Mouse (Mus musculus): ENCODE results near the gene Slc35f2. TPM values are rescaled to one million over a fixed set of nuclear protein-coding genes. Genes with fewer than 3 reads are reported as not detected.

Slc35f2 gene
- total RNA-seq, 2 experiments from 2014 or later = 2.8 to 2.9 TPM

DNA sequence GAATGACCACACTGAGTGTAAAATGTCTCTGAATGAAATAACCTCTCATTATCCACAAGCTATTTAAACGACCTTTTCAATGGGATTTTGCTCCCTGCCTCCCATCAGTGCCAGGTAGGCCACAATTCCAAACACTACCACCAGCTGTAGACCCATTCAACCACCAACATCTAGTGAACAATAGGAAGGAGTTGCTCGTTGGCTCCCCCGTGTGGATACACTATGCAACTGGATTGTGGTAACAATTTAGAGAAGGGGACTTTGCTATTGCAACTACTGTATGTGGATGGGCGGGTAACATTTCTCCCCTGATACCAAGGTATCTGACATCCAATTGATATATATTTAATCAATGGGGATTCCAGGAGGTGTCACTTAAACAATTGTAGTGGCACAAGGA lies 47.4 kb downstream of the Slc35f2 start:
- peak; percentile 46 to 55 for DNase-seq (ENCODE audit: low spot score in 2 of 2)
- intact Hi-C loops (cut with DNase I) = loop anchor here (5.0 kb wide), 1 partner anchor 146 kb away; the partner anchor contains the start of gene Cul5

DNA sequence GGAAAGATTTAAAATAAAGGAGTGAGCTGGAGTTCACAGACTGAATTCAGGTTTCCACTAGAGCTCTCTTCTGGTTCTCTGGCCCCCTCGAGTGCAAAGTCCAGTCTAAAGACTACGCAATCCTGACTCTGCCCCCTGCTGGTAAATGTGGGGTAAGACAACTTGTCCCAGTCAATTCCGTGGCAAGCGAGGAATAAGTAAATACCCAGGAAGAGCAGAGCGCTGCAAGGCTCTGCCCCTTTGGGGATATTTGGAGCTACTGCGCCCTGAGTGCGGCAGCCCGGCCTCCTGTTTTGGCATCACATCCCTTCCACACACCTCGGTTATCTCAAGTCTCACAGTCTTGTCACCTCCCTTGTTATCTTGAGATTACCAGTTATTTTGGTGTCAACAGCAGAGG lies 54.0 kb downstream of the Slc35f2 start:
- DNase-seq (ENCODE audit: low spot score in 2 of 2) = peak in 1 of 2 experiments; percentile 5
- intact Hi-C loops (cut with DNase I) = loop anchor here (5.0 to 10.0 kb wide), 3 partner anchors 47 to 289 kb away; no protein-coding TSS in a partner anchor

DNA sequence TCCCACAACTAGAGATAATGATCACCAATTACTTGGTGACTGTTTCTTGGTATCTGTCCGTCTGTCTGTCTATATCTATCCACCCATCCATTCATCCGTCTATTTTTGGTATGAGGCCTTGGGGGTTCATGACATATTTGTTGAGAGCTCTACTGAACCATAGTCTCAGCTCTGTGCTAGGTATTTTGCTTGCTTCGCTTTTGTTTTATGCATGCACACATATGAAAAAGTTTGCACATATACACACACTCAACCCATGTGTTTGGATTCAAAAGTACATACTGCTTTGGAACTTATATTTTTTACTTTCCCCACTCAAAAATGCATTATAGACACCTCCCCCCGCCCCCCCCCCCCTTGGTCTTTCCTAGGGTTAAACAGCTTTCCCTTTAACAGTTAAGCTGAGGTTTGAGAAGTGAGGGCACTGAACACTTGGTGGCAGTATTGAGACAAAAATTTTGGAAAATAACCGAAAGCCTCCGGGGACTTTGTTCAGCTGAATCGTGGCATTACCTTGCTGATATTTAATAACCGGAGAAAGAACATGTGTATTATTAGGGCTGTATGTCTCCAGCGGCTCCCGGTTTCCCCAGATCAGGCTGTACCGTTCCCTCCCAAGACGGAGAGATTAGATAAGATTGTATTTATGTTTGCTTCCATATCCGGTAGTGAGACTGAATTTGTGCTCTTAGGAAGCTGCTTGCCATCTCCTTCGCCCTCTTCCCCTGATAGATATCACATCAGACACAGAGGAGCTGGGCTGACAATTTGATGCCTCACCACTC lies 57.9 kb downstream of the Slc35f2 start:
- DNase-seq (ENCODE audit: low spot score in 2 of 2) = peak; percentile 65 to 78
- intact Hi-C loops (cut with DNase I) = loop anchor here (5.0 to 10.0 kb wide), 3 partner anchors 43 to 286 kb away; no protein-coding TSS in a partner anchor

DNA sequence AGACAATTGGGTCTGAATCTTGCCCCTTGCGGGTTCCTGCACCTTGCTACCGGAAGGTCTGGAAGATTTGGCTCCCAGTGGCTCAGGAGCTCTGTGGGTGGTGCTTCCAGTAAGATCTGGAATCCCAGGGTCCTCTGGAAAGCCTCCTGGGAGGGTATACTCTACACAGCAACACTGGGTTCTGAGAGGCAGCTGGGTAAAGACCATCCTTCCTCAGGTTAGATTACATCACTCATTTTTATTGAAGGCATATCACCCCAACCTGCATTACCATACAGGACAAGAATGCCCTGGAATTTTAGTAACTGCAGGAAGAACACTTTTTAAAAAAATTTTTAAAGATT lies 58.5 kb downstream of the Slc35f2 start:
- intact Hi-C loops (cut with DNase I) = loop anchor here (5.0 to 10.0 kb wide), 3 partner anchors 42 to 285 kb away; no protein-coding TSS in a partner anchor
- DNase-seq (ENCODE audit: low spot score in 2 of 2) = peak in 1 of 2 experiments; percentile 35

DNA sequence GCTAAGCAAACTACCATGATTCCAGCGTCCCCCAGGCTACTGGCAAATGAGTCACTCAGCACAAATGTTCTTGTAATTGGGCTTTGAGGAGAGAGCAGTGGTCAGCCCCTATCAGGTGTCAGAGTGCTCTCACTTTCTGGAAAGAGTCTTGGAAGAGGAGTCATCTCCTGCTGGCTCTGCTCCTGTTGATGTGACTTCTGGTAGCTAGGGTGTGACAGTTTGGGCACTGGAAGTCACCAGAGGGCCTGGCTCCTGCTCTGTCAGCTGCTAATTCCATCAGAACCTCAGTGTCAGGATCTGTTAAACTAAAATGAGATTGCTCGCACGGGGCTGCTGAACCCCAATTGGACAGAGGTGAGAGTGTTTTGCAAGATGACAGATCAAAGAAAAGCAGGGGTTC lies 63.7 kb downstream of the Slc35f2 start:
- intact Hi-C loops (cut with DNase I) = no loop called here
- DNase-seq (ENCODE audit: low spot score in 2 of 2) = no peak

DNA sequence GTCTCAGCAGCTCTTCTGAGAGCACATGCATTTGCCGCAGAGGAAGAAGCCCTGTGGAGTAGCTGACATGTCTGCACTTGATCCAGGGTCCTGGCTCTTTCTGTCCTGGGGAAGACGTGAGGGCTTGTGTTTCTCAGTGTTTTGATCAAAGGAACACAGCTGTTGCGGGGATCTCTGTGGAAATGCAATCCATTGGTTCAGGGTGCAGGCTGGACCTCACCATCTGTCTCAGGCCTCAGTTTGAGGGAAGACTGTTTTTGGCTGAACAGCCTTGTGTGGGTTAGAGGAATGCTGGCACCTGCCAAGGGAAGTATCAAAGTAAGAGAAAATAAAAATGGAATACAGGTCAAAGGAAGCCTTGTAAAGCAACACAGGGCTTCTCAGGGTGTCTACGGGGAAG lies 64.6 kb downstream of the Slc35f2 start:
- DNase-seq (ENCODE audit: low spot score in 2 of 2) = peak in 1 of 2 experiments; percentile 60
- intact Hi-C loops (cut with DNase I) = no loop called here

DNA sequence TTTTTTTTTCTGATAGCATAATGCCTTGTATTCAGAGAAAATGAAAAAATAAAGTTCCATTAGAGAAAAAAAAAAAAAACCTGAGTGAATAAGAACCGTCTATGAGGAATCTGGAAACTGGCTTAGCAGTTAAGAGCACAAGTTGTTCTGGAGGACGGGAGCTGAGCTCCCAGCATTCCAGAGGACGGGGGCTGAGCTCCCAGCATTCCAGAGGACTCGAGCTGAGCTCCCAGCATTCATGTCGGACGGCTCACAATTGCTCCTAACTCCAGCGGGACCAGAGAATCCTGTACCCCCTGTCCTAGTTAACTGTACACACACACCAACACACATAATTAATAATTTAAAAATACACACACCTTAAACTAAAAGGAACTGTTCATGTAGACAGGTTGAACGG lies 67.5 kb downstream of the Slc35f2 start:
- intact Hi-C loops (cut with DNase I) = no loop called here
- DNase-seq (ENCODE audit: low spot score in 2 of 2) = no peak

DNA sequence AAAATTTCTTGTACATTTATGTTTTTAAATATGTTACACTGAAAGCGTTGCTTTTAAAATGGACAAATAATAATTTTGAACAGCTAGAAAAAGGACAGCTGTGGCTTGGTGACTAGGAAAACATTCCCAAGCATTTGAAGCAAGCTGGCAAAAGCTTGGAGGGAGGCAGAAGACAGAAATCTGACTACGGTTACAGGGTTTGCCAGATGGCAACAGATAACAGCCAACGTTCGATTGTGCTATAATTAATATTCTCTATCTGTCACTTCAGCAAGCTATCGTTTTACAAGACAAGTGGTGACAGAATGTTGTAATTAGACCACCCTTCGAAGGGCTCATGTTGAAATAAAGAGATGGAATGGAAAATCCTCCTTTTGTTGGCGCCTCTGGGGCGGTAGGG lies 77.2 kb downstream of the Slc35f2 start:
- intact Hi-C loops (cut with DNase I) = no loop called here
- no peak for DNase-seq (ENCODE audit: low spot score in 2 of 2)

DNA sequence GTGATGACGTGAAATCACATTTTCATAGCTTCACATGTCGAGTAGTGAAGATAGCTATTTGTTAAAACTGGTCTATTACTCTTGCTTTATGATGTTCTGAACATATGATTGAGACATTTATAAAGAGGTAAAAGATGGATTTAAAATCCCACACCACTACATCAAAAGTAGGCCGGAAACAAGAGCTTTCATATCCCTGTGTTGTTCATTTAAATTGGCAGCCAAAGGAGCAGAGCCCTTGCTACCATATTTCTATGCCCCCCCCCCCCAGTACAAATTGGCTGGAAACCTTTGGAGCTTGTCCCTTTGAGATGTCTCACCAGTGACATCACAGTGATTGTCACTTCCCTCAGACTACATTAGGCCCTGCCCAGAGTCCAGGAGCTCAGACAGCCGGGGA lies 78.5 kb downstream of the Slc35f2 start, which contains the start of gene Sln:
Gene Sln, plus strand, starts transcription at position 301 of the 400 bp plus-strand sequence.
- intact Hi-C loops (cut with DNase I) = no loop called here
- DNase-seq (ENCODE audit: low spot score in 2 of 2) = no peak

DNA sequence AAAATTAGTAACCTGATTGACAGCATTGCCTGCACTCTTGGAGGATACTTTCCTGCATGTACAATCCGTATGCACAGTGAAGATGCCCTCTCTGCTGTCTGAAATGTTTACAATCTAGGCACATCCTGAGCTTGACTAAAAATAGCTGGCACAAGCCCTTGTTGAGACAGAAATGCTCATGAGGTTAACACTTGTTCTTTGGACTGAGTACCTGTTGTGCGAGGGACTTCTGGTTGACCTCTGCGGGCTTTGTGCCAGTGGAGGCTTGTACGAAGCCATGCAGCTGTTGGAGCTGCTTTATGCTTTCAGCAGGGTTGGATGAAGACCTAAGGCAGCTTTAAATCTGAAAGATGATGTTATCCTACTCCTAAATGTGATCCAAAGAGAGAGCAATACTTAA lies 80.8 kb downstream of the Slc35f2 start:
- intact Hi-C loops (cut with DNase I) = no loop called here
- no peak for DNase-seq (ENCODE audit: low spot score in 2 of 2)

DNA sequence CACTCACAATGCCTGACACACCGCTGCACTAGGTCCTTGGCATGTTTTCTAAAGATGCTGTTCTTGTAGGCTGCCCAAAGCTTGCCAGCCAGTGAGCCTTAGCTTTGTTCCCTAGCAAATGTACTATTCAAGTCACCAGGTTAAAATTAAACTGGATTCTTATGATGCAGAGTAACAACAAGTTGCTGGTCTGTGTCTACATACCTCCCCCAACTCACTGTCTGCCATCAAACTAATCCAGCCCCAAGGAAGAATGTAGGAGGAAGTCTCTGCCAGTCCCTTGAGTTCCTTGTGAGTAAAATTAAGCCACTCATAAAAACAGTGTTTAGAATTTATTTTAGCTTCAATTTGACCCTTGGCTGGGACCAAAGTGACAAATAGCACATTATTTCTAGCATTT lies 82.3 kb downstream of the Slc35f2 start:
- intact Hi-C loops (cut with DNase I) = no loop called here
- peak in 1 of 2 experiments; percentile 66 for DNase-seq (ENCODE audit: low spot score in 2 of 2)

DNA sequence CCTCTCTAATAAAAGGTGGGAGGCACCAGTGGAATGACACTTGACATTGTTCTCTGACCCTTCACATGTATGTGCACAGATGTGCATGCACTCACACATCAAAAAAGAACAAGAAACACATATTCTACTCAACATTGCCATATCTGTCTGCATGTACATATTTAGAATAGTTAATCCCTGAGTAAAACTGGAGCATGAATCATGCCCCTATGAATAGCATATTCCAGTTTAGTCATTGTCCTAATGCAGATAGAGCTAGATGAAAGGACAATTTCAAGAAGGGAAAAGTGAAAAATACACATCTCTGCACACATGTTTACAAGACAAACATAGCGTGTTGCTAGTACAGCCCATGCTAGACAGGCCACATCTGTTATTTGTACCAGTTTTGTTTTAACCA lies 83.2 kb downstream of the Slc35f2 start:
- peak in 1 of 2 experiments; percentile 75 for DNase-seq (ENCODE audit: low spot score in 2 of 2)
- intact Hi-C loops (cut with DNase I) = no loop called here

DNA sequence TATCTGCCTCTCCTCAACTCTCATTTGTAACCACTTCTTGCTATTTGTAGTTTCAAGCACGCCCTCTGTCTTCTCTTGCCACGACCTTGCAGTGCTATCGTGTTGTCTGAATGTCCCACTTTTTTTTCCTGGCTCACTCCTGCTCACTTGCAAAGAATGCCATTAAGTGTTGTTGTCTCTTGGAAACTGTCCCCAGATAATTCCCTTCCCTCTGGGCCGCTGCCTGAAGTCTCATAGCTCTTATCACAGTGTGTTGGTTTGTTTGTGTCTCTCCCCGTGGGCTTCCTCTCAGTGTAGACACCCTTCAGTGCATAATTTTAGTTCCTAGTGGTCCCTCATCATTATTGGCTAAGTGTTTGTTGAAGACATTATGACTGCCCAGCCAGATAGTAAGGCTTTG lies 86.5 kb downstream of the Slc35f2 start:
- intact Hi-C loops (cut with DNase I) = no loop called here
- DNase-seq (ENCODE audit: low spot score in 2 of 2) = no peak

Other genes starting within 250 kb of the Slc35f2 start
- gene Atm, start 234.8 kb upstream of the Slc35f2 start, total RNA-seq (2021) = 10 to 100 TPM; 15.3 to 16.8 TPM
- 10 to 100 TPM; 17.5 to 20.4 TPM for gene Npat, start 234.5 kb upstream of the Slc35f2 start, total RNA-seq (2021)
- 10 to 100 TPM; 61.8 TPM for gene Acat1, start 161.2 kb upstream of the Slc35f2 start, total RNA-seq (2021)
- 10 to 100 TPM; 54.9 to 56.9 TPM for gene Cul5, start 101.5 kb upstream of the Slc35f2 start, total RNA-seq (2021)
- 1 to 10 TPM; 1.3 to 1.6 TPM for gene Rab39, start 65.3 kb upstream of the Slc35f2 start, total RNA-seq (2021)
- gene Sln, start 78.6 kb downstream of the Slc35f2 start, total RNA-seq (2021) = not detected
- gene Elmod1, start 203.8 kb downstream of the Slc35f2 start, total RNA-seq (2021) = 100 to 1,000 TPM; 192 to 196 TPM